Mouse (Mus musculus): ENCODE data around the gene Olfr33.
A peak's percentile ranks its signal among the peaks of the same experiment; 100 is the strongest.

Gene Olfr33

DNA sequence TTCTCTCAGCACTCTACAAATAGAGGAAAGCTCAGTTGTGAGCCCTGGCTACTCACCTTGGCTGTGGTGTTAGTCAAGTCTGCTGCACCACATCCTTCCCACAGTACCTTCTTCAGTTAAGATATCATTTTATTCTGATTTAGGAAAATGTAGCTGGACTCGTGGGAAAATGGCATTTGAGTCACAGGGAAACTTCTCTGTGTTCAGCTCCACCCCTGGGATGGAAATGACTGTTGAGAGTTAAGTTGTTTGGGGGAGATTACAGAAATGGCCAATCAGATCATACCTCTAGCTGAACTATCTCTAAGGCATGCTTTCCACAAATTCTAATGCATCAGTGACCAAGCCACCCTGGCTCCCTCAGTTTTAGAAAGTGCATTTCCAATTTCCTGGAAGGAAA, at the start of gene Olfr33:
Gene Olfr33, minus strand, starts transcription at position 101 of the 400 bp plus-strand sequence.
- DNase-seq (ENCODE audit: inconsistent age in 2 of 2, low spot score in 1 of 2) = peak in 1 of 2 experiments; percentile 10

DNA sequence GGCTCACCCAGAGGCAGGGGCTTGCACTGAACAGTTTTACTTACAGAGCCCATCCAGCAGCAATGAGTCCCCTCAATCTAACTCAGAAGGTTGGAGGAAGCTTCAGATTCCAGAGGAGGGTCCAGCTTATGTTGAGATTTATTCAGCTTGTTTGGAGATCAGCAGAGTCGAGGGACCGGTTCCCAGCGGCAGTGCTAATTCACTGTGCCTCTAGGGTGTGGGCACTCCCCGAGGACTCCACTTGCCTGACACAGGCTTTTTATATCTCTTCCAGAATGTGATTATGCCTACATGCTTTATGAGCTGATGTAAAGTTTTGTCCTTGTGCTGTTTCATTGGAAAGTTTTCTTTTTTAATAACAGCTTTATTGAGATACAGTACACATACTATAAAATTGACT, 40.4 kb upstream of the Olfr33 start, which contains the start of the genes Olfr560 and Olfr78:
Gene Olfr560, minus strand, starts transcription at position 101 of the 400 bp plus-strand sequence.
Gene Olfr78, minus strand, starts transcription at position 206 of the 400 bp plus-strand sequence.
- no peak for DNase-seq (ENCODE audit: inconsistent age in 2 of 2, low spot score in 1 of 2)

GRCm38 (mm10) chr7:102752086-102752485, 33.2 kb upstream of the Olfr33 start:
- peak in 1 of 2 experiments; percentile 47 for DNase-seq (ENCODE audit: inconsistent age in 2 of 2, low spot score in 1 of 2)

- DNase-seq (ENCODE audit: inconsistent age in 2 of 2, low spot score in 1 of 2) = no peak
Observed at GRCm38 (mm10) chr7:102737705-102738104, 18.8 kb upstream of the Olfr33 start.

DNA sequence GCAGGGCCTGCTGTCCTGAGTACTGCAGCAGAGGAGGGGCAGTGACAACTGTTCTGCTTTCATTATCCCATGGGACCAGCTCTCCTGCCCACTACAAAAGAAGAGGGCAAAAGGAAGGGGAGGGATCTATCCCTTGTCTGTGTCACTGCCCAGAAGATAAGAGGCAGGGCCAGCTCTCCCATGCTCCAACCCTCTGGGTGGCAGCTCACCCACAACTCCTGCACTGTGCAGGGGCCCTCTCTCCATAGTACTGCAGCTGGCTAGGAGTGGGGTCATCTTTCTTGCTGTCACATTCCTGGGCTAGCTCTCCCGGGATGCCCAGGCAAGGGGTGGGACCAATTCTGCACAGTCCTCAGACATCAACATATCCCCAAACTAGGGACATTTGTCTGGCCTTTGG, 14.9 kb upstream of the Olfr33 start:
- DNase-seq (ENCODE audit: inconsistent age in 2 of 2, low spot score in 1 of 2) = no peak

DNA sequence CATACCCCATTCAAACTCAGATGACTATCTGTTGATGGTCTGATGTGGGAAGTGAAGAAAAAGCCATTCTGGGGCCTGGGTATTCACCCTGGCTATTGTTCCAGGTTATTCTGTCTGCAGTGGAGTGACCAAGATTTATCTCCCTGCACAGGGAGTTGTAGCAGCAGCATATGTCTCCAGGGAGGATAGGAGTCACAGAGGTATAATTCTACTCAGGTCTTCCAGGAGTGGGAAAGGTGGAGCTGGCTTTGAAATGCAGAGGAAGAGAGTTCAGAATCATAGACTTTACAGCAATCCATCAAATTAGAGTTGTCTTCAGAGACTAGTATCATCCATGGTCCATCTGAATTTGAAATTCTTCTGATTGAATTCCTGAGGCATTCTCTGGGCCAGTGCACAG, 8.5 kb upstream of the Olfr33 start, which contains the start of gene Olfr559:
Gene Olfr559, minus strand, starts transcription at position 101 of the 400 bp plus-strand sequence.
- DNase-seq (ENCODE audit: inconsistent age in 2 of 2, low spot score in 1 of 2) = no peak

GRCm38 (mm10) chr7:102701915-102702314, 17.0 kb downstream of the Olfr33 start, which contains the start of gene Olfr558:
Gene Olfr558, plus strand, starts transcription at chr7:102702215.
- DNase-seq (ENCODE audit: inconsistent age in 2 of 2, low spot score in 1 of 2) = no peak

GRCm38 (mm10) chr7:102698461-102698860, 20.4 kb downstream of the Olfr33 start:
- no peak for DNase-seq (ENCODE audit: inconsistent age in 2 of 2, low spot score in 1 of 2)

GRCm38 (mm10) chr7:102695358-102696125, 23.3 kb downstream of the Olfr33 start, which contains the start of gene Olfr557:
Gene Olfr557, plus strand, starts transcription at chr7:102695910.
- DNase-seq (ENCODE audit: inconsistent age in 2 of 2, low spot score in 1 of 2) = peak; percentile 21 to 79

DNA sequence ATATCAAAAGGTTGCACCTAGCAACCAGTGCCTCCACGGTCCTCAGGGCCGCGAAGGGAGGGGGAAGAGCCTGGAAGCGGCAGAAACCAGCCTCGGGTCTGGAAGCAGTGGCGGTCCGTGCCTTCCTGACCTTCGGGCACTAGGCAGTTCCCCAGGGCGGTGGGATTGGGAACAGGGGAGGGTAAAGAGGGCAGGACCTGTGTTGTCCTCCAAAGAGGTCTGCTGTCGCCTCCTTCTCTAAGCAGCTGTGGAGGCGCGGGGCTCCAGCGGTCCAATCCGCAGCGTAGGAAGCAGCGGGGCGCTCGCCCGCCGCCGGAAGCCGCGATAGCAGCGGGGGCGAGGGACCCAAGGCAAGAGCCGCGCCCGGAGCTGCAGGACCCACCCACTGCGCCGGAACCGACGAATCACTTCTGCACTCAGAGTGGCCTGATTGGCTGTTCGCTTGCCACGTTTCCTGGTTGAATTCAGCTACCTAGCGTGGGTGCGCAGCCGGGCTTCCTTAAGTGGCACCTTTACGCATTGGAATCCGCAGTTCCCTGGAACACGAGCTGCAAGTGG, 31.8 kb downstream of the Olfr33 start, which contains the start of gene Trim68:
Gene Trim68, minus strand, starts transcription at position 384 of the 558 bp plus-strand sequence.
- peak; percentile 92 to 97 for DNase-seq (ENCODE audit: inconsistent age in 2 of 2, low spot score in 1 of 2)

GRCm38 (mm10) chr7:102681916-102682315, 37.0 kb downstream of the Olfr33 start:
- peak in 1 of 2 experiments; percentile 21 for DNase-seq (ENCODE audit: inconsistent age in 2 of 2, low spot score in 1 of 2)

DNA sequence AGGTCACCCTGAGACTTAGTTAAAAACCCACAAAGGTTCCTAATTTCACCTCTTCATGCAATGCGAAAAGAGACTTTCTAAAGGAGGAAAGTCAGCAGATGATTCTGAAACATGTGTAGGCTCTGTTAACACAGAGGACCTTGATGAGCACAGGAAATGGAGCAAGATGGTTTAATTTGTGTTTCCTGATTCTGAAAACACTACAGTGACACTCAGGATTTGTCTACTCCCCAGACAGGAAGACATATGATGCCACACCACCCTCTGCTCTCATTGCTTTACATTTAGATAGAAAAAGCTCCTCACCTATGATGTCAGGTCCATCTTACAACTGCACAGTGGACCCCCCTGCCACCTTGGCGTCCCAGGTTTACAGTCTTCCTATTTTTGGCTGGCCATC, 42.6 kb downstream of the Olfr33 start:
- DNase-seq (ENCODE audit: inconsistent age in 2 of 2, low spot score in 1 of 2) = no peak

DNA sequence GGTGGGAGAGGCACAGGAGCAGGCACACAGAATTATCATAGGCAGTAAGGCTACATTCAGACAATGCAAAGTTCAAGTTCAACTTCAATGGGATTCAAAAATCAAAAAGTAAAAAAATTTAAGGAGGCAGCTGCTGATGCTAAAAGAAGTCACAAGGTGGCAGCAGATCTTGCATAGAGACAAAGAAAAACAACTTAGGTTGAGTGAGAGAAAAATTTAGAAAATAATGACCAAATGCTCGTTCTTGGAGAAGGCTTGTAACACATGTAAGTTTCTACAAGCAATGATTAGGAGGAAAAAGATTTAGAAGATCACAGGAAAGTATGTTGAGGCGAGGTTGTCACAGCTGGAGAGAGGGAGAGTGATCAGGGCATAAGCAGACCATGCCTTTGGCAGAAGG, 53.5 kb downstream of the Olfr33 start:
- DNase-seq (ENCODE audit: inconsistent age in 2 of 2, low spot score in 1 of 2) = peak in 1 of 2 experiments; percentile 53

GRCm38 (mm10) chr7:102664599-102664998, 54.3 kb downstream of the Olfr33 start, which contains the start of gene Olfr556:
Gene Olfr556, plus strand, starts transcription at chr7:102664899.
- no peak for DNase-seq (ENCODE audit: inconsistent age in 2 of 2, low spot score in 1 of 2)

All from adrenal gland, adult (tissue).